Mouse (Mus musculus) erythroblast, embryonic 14.5 days (primary cell): ENCODE data around the gene Slamf7.

Experiments used
- GATA1 ChIP-seq: IDR thresholded peaks from 2 replicates; pipeline ENCODE4 v1.6.1; 2012; ENCODE audit warnings: low read length, inconsistent platforms, mixed read lengths
- TAL1 ChIP-seq: IDR thresholded peaks from 3 replicates; pipeline ENCODE4 v1.6.1; 2012; ENCODE audit warnings: low read length, inconsistent platforms, mixed read lengths

- TF ChIP-seq GATA1 (no peak), TAL1 (no peak)
These were observed 6.3 kb downstream of the Slamf7 start for GRCm38 (mm10) chr1:171646429-171646940.
